Mouse (Mus musculus) heart, adult 2 months (tissue): ENCODE measurements around the gene Mex3b. TPM values are rescaled to one million over a fixed set of nuclear protein-coding genes. Genes with fewer than 3 reads are reported as not detected.

Experiments used
- DNase-seq, 2 experiments: peaks; one replicate each; pipeline ENCODE4 v3.0.0; 2021
- H3K27ac ChIP-seq: fragments of 200-600 bp; 2 replicates; pipeline ENCODE4 v1.8.1; 2022
- H3K27me3 ChIP-seq: fragments of 200-500 bp; 2 replicates; pipeline ENCODE4 v1.6.1; 2012; ENCODE audit warnings: mild to moderate bottlenecking, low read length, inconsistent platforms, mixed read lengths; ENCODE audit not compliant: control insufficient read depth, insufficient read depth
- H3K36me3 ChIP-seq: fragments of 200-500 bp; 2 replicates; pipeline ENCODE4 v1.6.1; 2012; ENCODE audit warnings: low read length, inconsistent platforms; ENCODE audit not compliant: control insufficient read depth, insufficient read depth
- H3K4me1 ChIP-seq: fragments of 200-500 bp; 2 replicates; pipeline ENCODE4 v1.6.1; 2011; ENCODE audit warnings: low read length; ENCODE audit not compliant: control insufficient read depth, insufficient read depth
- H3K4me3 ChIP-seq: fragments of 200-600 bp; 2 replicates; pipeline ENCODE4 v1.8.1; 2022
- H3K79me2 ChIP-seq: fragments of 200-500 bp; replicated peaks from 2 replicates; pipeline ENCODE4 v1.6.1; 2012; ENCODE audit warnings: mild to moderate bottlenecking, inconsistent platforms, low read length, moderate library complexity, mixed read lengths; ENCODE audit not compliant: control insufficient read depth, insufficient read depth
- H3K9ac ChIP-seq: fragments of 200-500 bp; 2 replicates; pipeline ENCODE4 v1.6.1; 2012; ENCODE audit warnings: low read depth, mild to moderate bottlenecking, control low read depth, inconsistent platforms, low read length, mixed read lengths
- CTCF ChIP-seq: fragments of 200-600 bp; IDR thresholded peaks from 2 replicates; pipeline ENCODE4 v1.8.1; 2022; ENCODE audit warnings: antibody characterized with exemption, mild to moderate bottlenecking, moderate library complexity
- EP300 ChIP-seq: fragments of 200-500 bp; IDR thresholded peaks from 2 replicates; pipeline ENCODE4 v1.6.1; 2011; ENCODE audit warnings: low read depth, low read length, control low read depth; ENCODE audit not compliant: insufficient read depth
- POLR2A ChIP-seq: fragments of 200-500 bp; IDR thresholded peaks from 2 replicates; pipeline ENCODE4 v1.6.1; 2011; ENCODE audit warnings: mild to moderate bottlenecking, low read depth, low read length, control low read depth; ENCODE audit not compliant: insufficient read depth
- WGBS: fragments of 180-500 bp; shearing (Covaris S2); methylation state at CpG from one replicate; pipeline ENCODE4 v1.1.7; 2018; 5-methylcytosine and 5-hydroxymethylcytosine counted together
- intact Hi-C: fragments of 180-260 bp; cut with DNase I; formaldehyde crosslinking; loops from one replicate; pipeline ENCODE4 v1.15.1; 2025
- polyA plus RNA-seq: library from polyadenylated mRNA; depleted of rRNA; stranded (reverse); fragments of >200 nt; gene quantifications from 2 replicates; pipeline ENCODE4 v1.2.3, GENCODE M21; 2012
- total RNA-seq, 2 experiments: library from RNA; stranded (reverse); gene quantifications; 2 replicates each; pipeline ENCODE4 v1.2.3; 2021

Gene Mex3b
- total and polyA plus RNA-seq, 3 experiments: 1.4 to 1.7 (median 1.4) TPM

DNA sequence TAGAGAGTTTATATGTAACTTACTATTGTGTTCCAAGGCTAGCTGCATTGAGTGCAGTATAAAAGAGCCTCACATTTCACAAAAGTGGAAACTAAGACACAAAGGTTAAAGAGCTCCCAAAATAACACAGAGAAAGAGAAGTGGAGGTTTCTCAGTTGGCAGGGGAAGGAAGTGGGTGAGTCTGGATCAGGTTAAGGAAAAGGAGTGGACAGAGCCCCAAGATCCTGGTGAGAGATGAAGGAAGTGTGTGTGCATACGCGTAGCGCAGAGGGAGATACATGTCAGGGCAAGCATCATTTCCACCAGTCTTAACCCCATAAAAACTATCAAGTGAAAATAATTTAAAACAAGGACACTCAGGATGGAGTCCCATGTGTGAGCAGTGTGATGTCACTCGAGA lies 15.5 kb upstream of the Mex3b start:
- H3K9ac ChIP-seq: no peak overlapping the region
- H3K79me2 ChIP-seq: no peaks in the 10 kb centered on the region
- no peak overlapping the region for H3K4me3 ChIP-seq
- no peak for TF ChIP-seq EP300
- intact Hi-C loops: no loop called here
- H3K27ac ChIP-seq: no peak overlapping the region
- H3K27me3 ChIP-seq: no peaks in the 10 kb centered on the region
- no peak for DNase-seq
- no peaks in the 10 kb centered on the region for H3K4me1 ChIP-seq
- H3K36me3 ChIP-seq: no peaks in the 10 kb centered on the region
- 66% methylated on average over 4 of the region's 4 CpGs for WGBS

DNA sequence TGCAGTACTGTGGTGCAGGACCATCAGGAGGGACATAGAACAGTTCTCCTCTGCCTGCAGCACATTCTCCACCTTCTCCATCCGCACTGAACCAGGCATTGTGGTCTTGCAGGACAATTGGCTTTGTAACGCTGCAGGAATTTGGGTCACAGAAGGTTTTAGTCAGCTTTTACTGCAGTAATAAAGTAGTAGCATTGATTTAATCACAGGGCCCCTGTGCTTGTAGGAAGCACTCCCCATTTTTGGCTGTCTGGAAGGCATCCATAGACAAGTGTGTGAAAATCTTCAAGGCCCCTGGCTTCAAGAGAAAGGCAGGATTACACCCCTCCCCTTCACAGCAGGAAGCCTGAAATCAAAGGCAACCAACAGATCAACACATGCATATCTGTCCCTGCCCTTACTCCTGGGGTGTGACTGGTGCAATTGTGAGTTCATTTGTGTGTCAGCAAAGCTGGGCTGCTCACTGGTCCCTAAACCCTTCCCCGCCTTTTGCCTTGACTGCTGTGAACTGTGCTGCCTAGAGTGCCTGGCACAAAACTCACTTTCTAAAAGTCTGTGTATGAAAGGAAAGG lies 12.9 kb upstream of the Mex3b start:
- Histone ChIP-seq H3K4me3 (no peak overlapping the region), H3K9ac (no peak overlapping the region), H3K27ac (no peak overlapping the region), H3K79me2 (no peaks in the 10 kb centered on the region), H3K27me3 (no peaks in the 10 kb centered on the region), H3K36me3 (no peaks in the 10 kb centered on the region), H3K4me1 (no peaks in the 10 kb centered on the region)
- intact Hi-C loops: no loop called here
- no peak for TF ChIP-seq CTCF
- 68% methylated on average over 3 of the region's 3 CpGs for WGBS
- no peak for DNase-seq

DNA sequence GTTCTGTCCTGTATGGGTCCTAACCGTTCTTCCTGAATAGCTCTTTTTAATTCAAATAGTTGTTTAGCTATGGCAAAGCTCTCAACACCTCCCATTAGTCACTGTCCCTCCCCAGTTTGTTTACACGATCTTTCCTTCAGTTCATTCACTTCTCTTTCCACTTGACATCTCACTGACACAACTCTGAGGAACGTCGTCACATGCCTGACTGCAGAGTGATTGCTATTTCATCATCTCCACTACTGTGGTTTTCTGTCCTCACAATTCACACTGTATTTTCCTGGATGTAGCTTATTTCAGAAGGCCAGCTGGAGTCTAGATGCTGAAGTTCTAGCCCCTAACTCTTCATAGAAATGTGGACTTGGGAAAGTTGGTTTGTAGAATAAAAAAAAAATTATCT lies 8.5 kb upstream of the Mex3b start:
- intact Hi-C loops: no loop called here
- 44% methylated on average over 4 of the region's 4 CpGs for WGBS

DNA sequence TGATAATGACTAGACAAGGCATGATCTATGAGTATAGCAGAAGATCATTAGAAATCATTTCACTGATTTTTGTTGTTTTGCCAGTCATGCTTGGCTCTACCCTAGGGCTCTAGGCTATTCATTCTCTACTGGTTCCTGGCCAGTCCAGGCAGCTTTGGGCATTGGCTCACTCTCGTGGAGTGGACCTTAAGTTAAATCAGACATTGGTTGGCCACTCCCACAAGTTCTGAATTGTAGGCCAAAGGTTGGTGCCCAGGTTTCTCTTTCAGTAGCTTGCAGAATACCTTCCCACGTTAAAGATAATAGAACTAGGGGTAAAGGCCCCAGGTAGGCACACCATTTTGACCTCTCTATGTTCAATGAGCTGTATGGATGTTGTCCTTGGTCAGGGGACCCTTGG lies 6.5 kb upstream of the Mex3b start:
- intact Hi-C loops: loop anchor here (10.0 kb wide), 1 partner anchor 774 kb away; the partner anchor contains the start of gene Stard5
- TF ChIP-seq EP300: no peak
- TF ChIP-seq CTCF: no peak
- TF ChIP-seq POLR2A: no peak
- H3K4me3 ChIP-seq: no peak overlapping the region
- H3K9ac ChIP-seq: no peak overlapping the region
- H3K79me2 ChIP-seq: no peaks in the 10 kb centered on the region
- H3K4me1 ChIP-seq: no peaks in the 10 kb centered on the region; the same call in 1 of the 2 replicates
- H3K36me3 ChIP-seq: no peaks in the 10 kb centered on the region
- DNase-seq: no peak
- no peak overlapping the region for H3K27ac ChIP-seq
- no peaks in the 10 kb centered on the region for H3K27me3 ChIP-seq
- WGBS: 77% methylated on average over 2 of the region's 2 CpGs

More for the DNA sequence above, 8.5 kb upstream of the Mex3b start:
- H3K9ac ChIP-seq: no peak overlapping the region
- no peaks in the 10 kb centered on the region for H3K4me1 ChIP-seq
- H3K4me3 ChIP-seq: no peak overlapping the region
- H3K27ac ChIP-seq: no peak overlapping the region
- no peaks in the 10 kb centered on the region for H3K27me3 ChIP-seq
- H3K36me3 ChIP-seq: no peaks in the 10 kb centered on the region
- DNase-seq: no peak
- no peaks in the 10 kb centered on the region for H3K79me2 ChIP-seq
- TF ChIP-seq POLR2A: no peak

DNA sequence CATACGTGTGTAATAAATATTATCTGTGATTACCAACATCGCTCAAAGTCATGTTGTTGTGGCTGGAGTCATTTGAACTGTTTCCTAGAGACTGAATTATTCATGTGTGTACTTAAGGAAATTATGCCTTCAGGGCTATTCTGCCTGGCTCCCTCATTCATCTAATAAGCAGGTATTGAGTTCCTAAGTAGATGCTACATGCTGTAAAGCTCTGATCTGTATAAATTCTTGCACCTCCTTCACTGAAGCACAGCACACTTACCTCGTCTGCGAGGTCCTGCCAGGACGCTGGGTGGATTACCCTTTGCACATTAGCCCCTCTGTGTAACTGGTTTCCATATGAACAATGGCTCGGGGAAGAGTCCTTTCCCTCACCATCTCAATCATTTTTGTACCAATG lies 3.8 kb upstream of the Mex3b start:
- Histone ChIP-seq H3K36me3 (no peaks in the 10 kb centered on the region), H3K9ac (no peak overlapping the region), H3K4me1 (no peaks in the 10 kb centered on the region; the same call in 1 of the 2 replicates), H3K4me3 (no peak overlapping the region), H3K27ac (no peak overlapping the region), H3K79me2 (no peaks in the 10 kb centered on the region), H3K27me3 (no peaks in the 10 kb centered on the region)
- TF ChIP-seq EP300 (no peak), CTCF (no peak), POLR2A (no peak)
- WGBS: 87% methylated on average over 6 of the region's 6 CpGs
- intact Hi-C loops: loop anchor here (10.0 kb wide), 1 partner anchor 771 kb away; the partner anchor contains the start of gene Stard5
- no peak for DNase-seq

DNA sequence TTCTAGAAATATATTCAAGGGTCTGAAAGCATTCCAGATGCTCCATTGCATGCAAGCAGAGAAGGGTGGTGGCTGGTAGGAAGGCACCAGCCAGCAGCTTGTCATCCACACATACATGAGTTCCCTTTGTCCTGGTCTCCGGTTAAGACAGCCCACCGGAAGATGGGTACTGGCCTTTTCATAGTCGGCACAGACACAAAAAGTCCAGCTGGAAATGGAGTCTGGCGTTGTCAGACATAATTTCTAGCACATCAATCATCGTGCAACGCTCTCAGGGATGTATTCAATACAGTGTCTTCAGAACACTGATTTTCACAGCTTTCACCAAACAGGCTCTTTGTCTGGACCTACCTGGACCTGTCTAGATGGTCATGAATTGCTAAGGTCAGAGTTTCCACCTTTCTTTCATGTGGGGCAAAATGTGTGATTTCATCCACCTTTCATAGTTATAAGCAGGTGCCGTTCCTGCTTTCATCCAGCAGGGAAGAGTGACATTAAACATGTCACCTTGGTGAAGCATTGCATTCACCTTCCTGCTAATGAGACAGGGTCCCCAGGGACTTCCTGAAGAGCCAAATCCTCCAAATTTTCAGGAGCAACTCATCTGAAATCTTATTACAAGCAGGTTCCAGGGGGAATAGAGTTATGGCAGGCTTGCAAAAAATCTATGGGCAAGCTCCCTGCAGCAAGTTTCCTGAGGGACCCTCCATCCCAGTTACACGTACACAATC lies 2.7 kb upstream of the Mex3b start:
- H3K9ac ChIP-seq: no peak overlapping the region
- H3K4me3 ChIP-seq: no peak overlapping the region
- no peak overlapping the region for H3K27ac ChIP-seq
- no peaks in the 10 kb centered on the region for H3K27me3 ChIP-seq
- no peaks in the 10 kb centered on the region for H3K79me2 ChIP-seq
- WGBS: 65% methylated on average over 8 of the region's 8 CpGs
- no peaks in the 10 kb centered on the region for H3K36me3 ChIP-seq
- no peak for DNase-seq
- intact Hi-C loops: loop anchor here (10.0 kb wide), 1 partner anchor 770 kb away; the partner anchor contains the start of gene Stard5
- TF ChIP-seq CTCF (no peak), POLR2A (no peak), EP300 (no peak)
- peaks cover 4% of the 10 kb centered on the region for H3K4me1 ChIP-seq
